Mouse (Mus musculus): ENCODE results near the gene Tmem185a. TPM values are rescaled to one million over a fixed set of nuclear protein-coding genes. Genes with fewer than 3 reads are reported as not detected.
"Not testable (repeated sequence)": the region's sequence is repeated elsewhere in the genome, so short reads cannot be mapped to it uniquely, and the experiment has no call there.

Tmem185a gene
- total RNA-seq (2018; cell fraction: chromatin; rRNA removed) = 1 to 10 TPM; 1.8 to 8.7 (median 4.3) TPM
- 10 to 100 TPM; 19.9 to 28.2 (median 23.9) TPM for total RNA-seq (2018; cell fraction: cytosol; rRNA removed)
- total RNA-seq (2018; cell fraction: nucleus; rRNA removed) = 10 to 100 TPM in 24 of 26 experiments, 1 to 10 TPM in 2; 7.5 to 23.5 (median 13.7) TPM
- polyA plus RNA-seq (2018) = 23.5 to 26.4 TPM (median 25.9 TPM) in 3 replicates

- H3K79me2 ChIP-seq (ENCODE audit: inconsistent target) = peaks cover 45% of the 10 kb centered on the region
- H3K4me3 ChIP-seq (ENCODE audit: inconsistent target) = peak within 1 kb of the TSS; percentile 51
- H3K27ac ChIP-seq = no peak within 1 kb of the TSS; the same call in 1 of the 2 replicates
- 11% methylated on average over 41 of the region's 42 CpGs for WGBS (ENCODE audit: missing documents)
- no peaks in the 10 kb centered on the region for H3K36me3 ChIP-seq (ENCODE audit: inconsistent target)
These were observed at the start of gene Tmem185a for GRCm38 (mm10) chrX:70476792-70477776. Tmem185a (minus strand) TSS chrX:70477180.

- 33% methylated on average over 3 of the region's 3 CpGs for WGBS (ENCODE audit: missing documents)
These were observed 37.4 kb upstream of the Tmem185a start for GRCm38 (mm10) chrX:70514413-70514812.

DNA sequence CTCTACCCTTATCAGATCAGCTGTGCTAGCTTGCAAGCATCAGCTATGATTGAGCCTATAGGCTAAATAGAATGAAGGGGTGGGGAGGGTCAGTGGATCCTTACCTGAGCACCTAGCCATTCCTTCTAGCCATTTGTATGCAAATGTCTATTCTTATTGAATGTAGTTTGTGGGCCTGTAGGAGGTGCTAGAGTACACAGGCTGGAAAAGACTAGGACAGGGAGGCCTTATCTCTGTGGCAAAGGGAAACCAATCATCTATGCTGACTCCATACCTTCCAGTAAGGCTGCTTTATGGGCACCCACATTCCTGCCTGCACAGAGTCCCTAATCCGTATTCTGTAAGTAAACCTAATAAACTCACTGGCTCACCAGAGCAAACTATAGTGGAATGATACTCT, 10.3 kb upstream of the Tmem185a start:
- H3K36me3 ChIP-seq (ENCODE audit: inconsistent target); H3K79me2 ChIP-seq (ENCODE audit: inconsistent target); H3K27ac ChIP-seq; H3K4me3 ChIP-seq (ENCODE audit: inconsistent target): not testable (repeated sequence)
- WGBS (ENCODE audit: missing documents) = no CpG with 5 or more reads among the region's 1 CpGs

More at GRCm38 (mm10) chrX:70514413-70514812, 37.4 kb upstream of the Tmem185a start:
- not testable (repeated sequence) for H3K4me3 ChIP-seq (ENCODE audit: inconsistent target); H3K79me2 ChIP-seq (ENCODE audit: inconsistent target); H3K27ac ChIP-seq; H3K36me3 ChIP-seq (ENCODE audit: inconsistent target)

DNA sequence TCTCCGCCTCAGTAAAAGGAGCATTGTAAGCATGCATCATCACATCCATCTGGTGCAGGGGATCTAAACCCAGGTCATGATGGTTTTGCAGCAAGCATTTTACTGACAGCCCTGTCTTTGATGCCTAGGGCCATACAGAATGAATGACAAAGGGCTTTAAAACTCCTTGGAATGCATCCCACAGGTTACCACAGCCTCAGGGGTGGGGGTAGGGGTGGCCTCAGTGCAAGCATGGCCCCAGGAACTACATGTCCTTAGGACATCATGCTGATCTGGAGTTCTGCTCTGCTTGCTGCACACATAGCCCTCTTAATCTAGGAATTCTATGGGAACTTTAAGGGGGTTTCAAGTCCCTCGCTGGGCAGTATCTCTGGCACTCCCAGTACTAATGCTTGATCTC, 5.2 kb upstream of the Tmem185a start:
- Histone ChIP-seq H3K36me3 (ENCODE audit: inconsistent target) (no peaks in the 10 kb centered on the region), H3K27ac (no peak overlapping the region), H3K79me2 (ENCODE audit: inconsistent target) (no peaks in the 10 kb centered on the region), H3K4me3 (ENCODE audit: inconsistent target) (no peak overlapping the region)
- 94% methylated on average over 2 of the region's 2 CpGs for WGBS (ENCODE audit: missing documents)

GRCm38 (mm10) chrX:70478701-70479100, 1.7 kb upstream of the Tmem185a start:
- no peak overlapping the region for H3K27ac ChIP-seq
- H3K36me3 ChIP-seq (ENCODE audit: inconsistent target) = no peaks in the 10 kb centered on the region
- no peak overlapping the region for H3K4me3 ChIP-seq (ENCODE audit: inconsistent target)
- H3K79me2 ChIP-seq (ENCODE audit: inconsistent target) = peaks cover 28% of the 10 kb centered on the region
- WGBS (ENCODE audit: missing documents) = 77% methylated on average over 5 of the region's 5 CpGs

GRCm38 (mm10) chrX:70475215-70475765, 1.7 kb downstream of the Tmem185a start:
- Histone ChIP-seq H3K27ac (no peak overlapping the region), H3K79me2 (ENCODE audit: inconsistent target) (peaks cover 51% of the 10 kb centered on the region), H3K4me3 (ENCODE audit: inconsistent target) (no peak overlapping the region), H3K36me3 (ENCODE audit: inconsistent target) (no peaks in the 10 kb centered on the region)
- 84% methylated on average over 3 of the region's 3 CpGs for WGBS (ENCODE audit: missing documents)

DNA sequence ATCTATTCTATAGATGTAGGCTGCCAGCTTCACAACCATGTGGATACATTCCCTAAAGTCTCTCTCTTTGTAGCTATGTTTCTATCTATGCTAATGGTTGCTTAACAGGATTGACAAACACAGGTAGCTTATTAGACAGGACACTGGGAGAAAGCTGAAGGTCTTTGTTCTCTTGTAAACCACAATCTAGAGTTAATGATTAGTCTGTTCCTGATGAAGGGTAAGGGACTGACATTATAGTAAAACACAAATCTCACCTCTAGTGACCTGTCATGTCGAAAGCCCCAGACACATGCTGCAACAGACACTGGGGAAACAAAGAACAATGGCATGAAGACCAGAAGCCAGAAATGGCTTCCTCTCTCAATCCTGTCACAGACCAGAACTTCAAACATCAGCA, 10.1 kb downstream of the Tmem185a start:
- 78% methylated on average over 1 of the region's 1 CpGs for WGBS (ENCODE audit: missing documents)
- H3K4me3 ChIP-seq (ENCODE audit: inconsistent target) = no peak overlapping the region
- H3K36me3 ChIP-seq (ENCODE audit: inconsistent target) = no peaks in the 10 kb centered on the region
- peaks cover 5% of the 10 kb centered on the region; the same call in 1 of the 2 replicates for H3K79me2 ChIP-seq (ENCODE audit: inconsistent target)
- no peak overlapping the region for H3K27ac ChIP-seq

DNA sequence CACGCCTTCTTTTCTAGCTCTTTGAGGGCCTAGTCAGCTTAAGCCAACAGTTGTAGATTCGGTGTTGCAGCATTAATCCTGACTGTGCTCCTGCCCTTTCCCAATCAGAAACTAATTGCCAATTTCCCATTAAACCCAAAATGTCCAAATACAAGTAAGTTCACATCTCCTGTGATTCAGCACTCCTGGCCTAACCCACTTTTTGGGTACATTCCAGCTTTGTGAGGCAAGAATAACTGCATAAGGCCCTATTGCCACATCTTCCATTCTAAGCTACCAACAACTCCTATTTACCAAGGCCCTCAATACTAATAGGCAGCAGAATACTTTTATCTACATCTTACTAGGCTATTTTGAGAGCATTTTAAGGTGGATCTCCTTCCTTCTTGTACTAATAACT, 11.5 kb downstream of the Tmem185a start:
- H3K4me3 ChIP-seq (ENCODE audit: inconsistent target) = no peak overlapping the region
- no peak overlapping the region for H3K27ac ChIP-seq
- no peaks in the 10 kb centered on the region for H3K79me2 ChIP-seq (ENCODE audit: inconsistent target)
- H3K36me3 ChIP-seq (ENCODE audit: inconsistent target) = no peaks in the 10 kb centered on the region
- WGBS (ENCODE audit: missing documents) = 63% methylated on average over 1 of the region's 2 CpGs

GRCm38 (mm10) chrX:70463621-70464020, 13.4 kb downstream of the Tmem185a start:
- Histone ChIP-seq H3K79me2 (ENCODE audit: inconsistent target) (no peaks in the 10 kb centered on the region), H3K36me3 (ENCODE audit: inconsistent target) (no peaks in the 10 kb centered on the region), H3K27ac (no peak overlapping the region), H3K4me3 (ENCODE audit: inconsistent target) (no peak overlapping the region)
- WGBS (ENCODE audit: missing documents) = 84% methylated on average over 5 of the region's 5 CpGs

DNA sequence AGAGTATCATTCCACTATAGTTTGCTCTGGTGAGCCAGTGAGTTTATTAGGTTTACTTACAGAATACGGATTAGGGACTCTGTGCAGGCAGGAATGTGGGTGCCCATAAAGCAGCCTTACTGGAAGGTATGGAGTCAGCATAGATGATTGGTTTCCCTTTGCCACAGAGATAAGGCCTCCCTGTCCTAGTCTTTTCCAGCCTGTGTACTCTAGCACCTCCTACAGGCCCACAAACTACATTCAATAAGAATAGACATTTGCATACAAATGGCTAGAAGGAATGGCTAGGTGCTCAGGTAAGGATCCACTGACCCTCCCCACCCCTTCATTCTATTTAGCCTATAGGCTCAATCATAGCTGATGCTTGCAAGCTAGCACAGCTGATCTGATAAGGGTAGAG, 24.6 kb downstream of the Tmem185a start:
- H3K4me3 ChIP-seq (ENCODE audit: inconsistent target); H3K36me3 ChIP-seq (ENCODE audit: inconsistent target); H3K27ac ChIP-seq; H3K79me2 ChIP-seq (ENCODE audit: inconsistent target): not testable (repeated sequence)
- no CpG with 5 or more reads among the region's 1 CpGs for WGBS (ENCODE audit: missing documents)

GRCm38 (mm10) chrX:70425473-70425872, 51.5 kb downstream of the Tmem185a start:
- not testable (repeated sequence) for H3K36me3 ChIP-seq (ENCODE audit: inconsistent target); H3K27ac ChIP-seq; H3K79me2 ChIP-seq (ENCODE audit: inconsistent target); H3K4me3 ChIP-seq (ENCODE audit: inconsistent target)
- 33% methylated on average over 3 of the region's 3 CpGs for WGBS (ENCODE audit: missing documents)

Other genes with a start within 250 kb of the Tmem185a start
- 32.6 to 38.0 TPM (median 34.4 TPM) in 3 replicates for gene Ids, start 112.1 kb downstream of the Tmem185a start, polyA plus RNA-seq (2018)
- gene 1110012L19Rik, start 91.3 kb downstream of the Tmem185a start, polyA plus RNA-seq (2018) = 12.3 to 15.3 TPM (median 14.0 TPM) in 3 replicates

All from macrophage (primary cell).